Comparison of ENCODE assay signal across 8 mouse cellular contexts in genomic region chr8:104602468-104603244, GRCm38 (mm10). TPM values are rescaled to one million over a fixed set of nuclear protein-coding genes. Genes with fewer than 3 reads are reported as not detected.
DNase-seq lines count a peak whose midpoint lies in the region; ATAC-seq lines count a peak whose summit lies in the region.

No protein-coding gene starts in this region.

- H3K4me2 ChIP-seq in hindbrain, embryonic 11.5 days (replicated peaks; ENCODE audit: low read depth, low read length): peak overlapping the region; percentile 42
- H3K4me2 ChIP-seq in lung, embryonic 16.5 days (ENCODE audit: low read depth, low read length): peak overlapping the region; percentile 53

- H3K36me3 ChIP-seq in hindbrain, embryonic 11.5 days (ENCODE audit: control insufficient read depth, insufficient read depth, low read length): no peaks in the 10 kb centered on the region
- no peaks in the 10 kb centered on the region for H3K36me3 ChIP-seq in lung, embryonic 16.5 days (ENCODE audit: control insufficient read depth, insufficient read depth, low read length)

- H3K27ac ChIP-seq in hindbrain, embryonic 11.5 days (ENCODE audit: low read depth, low read length): no peak overlapping the region
- H3K27ac ChIP-seq in lung, embryonic 16.5 days (ENCODE audit: low read length): no peak overlapping the region

- no peaks in the 10 kb centered on the region for H3K9me3 ChIP-seq in hindbrain, embryonic 11.5 days (ENCODE audit: control insufficient read depth, low read length)
- H3K9me3 ChIP-seq in lung, embryonic 16.5 days (ENCODE audit: control insufficient read depth, low read length): no peaks in the 10 kb centered on the region

- WGBS in hindbrain, embryonic 11.5 days: 24% methylated on average over 21 of the region's 21 CpGs
- 18% methylated on average over 21 of the region's 21 CpGs for WGBS in lung, embryonic 16.5 days

- no peak overlapping the region for H3K9ac ChIP-seq in hindbrain, embryonic 11.5 days (ENCODE audit: low read depth, low read length)
- H3K9ac ChIP-seq in lung, embryonic 16.5 days (ENCODE audit: low read length): peak overlapping the region; percentile 38

- peak; percentile 91 for ATAC-seq in hindbrain, embryonic 11.5 days (ENCODE audit: low FRiP score)
- ATAC-seq in lung, embryonic 16.5 days (ENCODE audit: low read depth): peak; percentile 94

- peak; percentile 87 for DNase-seq in Muller cell, postnatal 12 days (ENCODE audit: inconsistent ontology term)
- DNase-seq in cerebellum, adult 9-10 months: peak; percentile 83
- peak; percentile 63 to 90 for DNase-seq in frontal cortex, adult 2 months (ENCODE audit: extremely low spot score in 1 of 2, low spot score in 1 of 2)
- peak; percentile 91 for DNase-seq in hindbrain, embryonic 11.5 days (ENCODE audit: low spot score)
- peak; percentile 87 for DNase-seq in layer of hippocampus, adult 9-11 months
- peak; percentile 57 for DNase-seq in ovary, postnatal 10 days (ENCODE audit: low spot score)
- peak; percentile 84 for DNase-seq in thymus, postnatal 0 days (ENCODE audit: low spot score)

- H3K4me1 ChIP-seq in hindbrain, embryonic 11.5 days (replicated peaks; ENCODE audit: control insufficient read depth, insufficient read depth, low read length): 0 out of 2 replicates have a peak, but pooled peaks cover 2% of the 10 kb centered on the region
- peaks cover 7% of the 10 kb centered on the region for H3K4me1 ChIP-seq in lung, embryonic 16.5 days (replicated peaks; ENCODE audit: control insufficient read depth, insufficient read depth, low read length)

- no peaks in the 10 kb centered on the region for H3K27me3 ChIP-seq in hindbrain, embryonic 11.5 days (ENCODE audit: control insufficient read depth, insufficient read depth, low read length)
- no peaks in the 10 kb centered on the region for H3K27me3 ChIP-seq in lung, embryonic 16.5 days (ENCODE audit: control insufficient read depth, insufficient read depth, low read depth, low read length)

- H3K4me3 ChIP-seq in hindbrain, embryonic 11.5 days (ENCODE audit: low read depth, low read length): peak overlapping the region; percentile 6; the same call in 1 of the 2 replicates
- peak overlapping the region; percentile 34 for H3K4me3 ChIP-seq in lung, embryonic 16.5 days (ENCODE audit: low read length)

RNA-seq across cellular contexts. Expression of gene Pdp2, which starts 11.4 kb away (rescaled TPM):
- 4.6 and 5.5 TPM in 2 replicates for polyA plus RNA-seq in frontal cortex, adult 2 months (2012; rRNA removed)
- polyA plus RNA-seq in hindbrain, embryonic 11.5 days (2014; fragmentation: Nextera tagmentation; extraction: Ambion mirVana): 14.4 and 17.1 TPM in 2 replicates
- polyA plus RNA-seq in lung, embryonic 16.5 days (2015; fragmentation: Nextera tagmentation; extraction: Ambion mirVana): 8.4 and 8.9 TPM in 2 replicates
- polyA plus RNA-seq in thymus, postnatal 0 days (2015; fragmentation: Nextera tagmentation; extraction: Ambion mirVana): 11.7 and 12.3 TPM in 2 replicates

RNA-seq across cellular contexts. Expression of gene Cdh16, which starts 21.5 kb away (rescaled TPM):
- polyA plus RNA-seq in frontal cortex, adult 2 months (2012; rRNA removed): not detected in 2 replicates
- not detected in 2 replicates for polyA plus RNA-seq in hindbrain, embryonic 11.5 days (2014; fragmentation: Nextera tagmentation; extraction: Ambion mirVana)
- polyA plus RNA-seq in lung, embryonic 16.5 days (2015; fragmentation: Nextera tagmentation; extraction: Ambion mirVana): 70.4 and 75.6 TPM in 2 replicates
- 0.17 and 0.23 TPM in 2 replicates for polyA plus RNA-seq in thymus, postnatal 0 days (2015; fragmentation: Nextera tagmentation; extraction: Ambion mirVana)

RNA-seq across cellular contexts. Expression of gene Rrad, which starts 28.5 kb away (rescaled TPM):
- polyA plus RNA-seq in frontal cortex, adult 2 months (2012; rRNA removed): 4.0 and 4.1 TPM in 2 replicates
- polyA plus RNA-seq in hindbrain, embryonic 11.5 days (2014; fragmentation: Nextera tagmentation; extraction: Ambion mirVana): 1.7 and 2.1 TPM in 2 replicates
- polyA plus RNA-seq in lung, embryonic 16.5 days (2015; fragmentation: Nextera tagmentation; extraction: Ambion mirVana): 21.7 and 22.2 TPM in 2 replicates
- 12.1 and 13.3 TPM in 2 replicates for polyA plus RNA-seq in thymus, postnatal 0 days (2015; fragmentation: Nextera tagmentation; extraction: Ambion mirVana)

RNA-seq across cellular contexts. Expression of gene Ciao2b, which starts 39.1 kb away (rescaled TPM):
- 50.2 and 70.7 TPM in 2 replicates for polyA plus RNA-seq in frontal cortex, adult 2 months (2012; rRNA removed)
- polyA plus RNA-seq in hindbrain, embryonic 11.5 days (2014; fragmentation: Nextera tagmentation; extraction: Ambion mirVana): 99.6 and 103 TPM in 2 replicates
- polyA plus RNA-seq in lung, embryonic 16.5 days (2015; fragmentation: Nextera tagmentation; extraction: Ambion mirVana): 109 and 111 TPM in 2 replicates
- 106 and 115 TPM in 2 replicates for polyA plus RNA-seq in thymus, postnatal 0 days (2015; fragmentation: Nextera tagmentation; extraction: Ambion mirVana)

Comparison
In these comparisons a context has a peak if more than half of its experiments do, and no peak if none do; other contexts are left out.
1. RNA of gene Cdh16, which starts 21.5 kb away (polyA plus RNA-seq): 70.4 to 75.6 TPM in lung, embryonic 16.5 days; 0.17 to 0.23 TPM in thymus, postnatal 0 days, not detected in frontal cortex, adult 2 months and not detected in hindbrain, embryonic 11.5 days; every median in the first group is over 10 times any median in the second.
2. Peak in every context shown above with its lines, with median percentiles within 50 percentile points of each other: DNase-seq.